Mouse (Mus musculus) olfactory bulb, adult 2 months (tissue): ENCODE measurements around the gene Tnfrsf4.

Experiments
- CTCF ChIP-seq: fragments of 200-500 bp; IDR thresholded peaks from 2 replicates; pipeline ENCODE4 v1.5.1; 2012; ENCODE audit warnings: low read depth, mild to moderate bottlenecking, low read length, moderate library complexity; ENCODE audit not compliant: insufficient read depth
- POLR2A ChIP-seq: fragments of 200-500 bp; IDR thresholded peaks from 2 replicates; pipeline ENCODE4 v1.6.1; 2012; ENCODE audit warnings: mild to moderate bottlenecking, low read depth, low read length, moderate library complexity; ENCODE audit not compliant: insufficient read depth

DNA sequence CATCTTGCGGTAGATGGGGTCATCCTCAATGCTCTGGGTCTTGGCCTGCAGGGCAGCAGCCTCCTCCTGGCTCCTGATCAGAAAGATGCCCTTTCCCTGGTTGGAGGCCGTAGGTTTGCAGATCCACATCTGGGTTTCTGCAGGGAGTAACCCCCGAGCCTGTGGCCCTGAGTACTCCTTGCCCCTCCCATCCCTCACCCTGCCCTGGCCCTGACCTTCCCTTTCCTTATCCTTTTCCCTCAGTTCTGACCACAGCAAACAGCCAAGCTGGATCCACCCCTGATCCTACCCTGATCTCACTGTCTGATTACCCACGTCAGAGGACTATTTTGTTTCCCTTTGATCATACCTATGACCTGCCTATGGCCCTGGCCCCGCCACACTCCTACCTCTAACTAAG lies 31.1 kb downstream of the Tnfrsf4 start:
- TF ChIP-seq POLR2A (no peak), CTCF (no peak)
